Mouse (Mus musculus) heart, postnatal 0 days (tissue): ENCODE results near the gene Snx8. TPM values are rescaled to one million over a fixed set of nuclear protein-coding genes. Genes with fewer than 3 reads are reported as not detected.
A peak's percentile ranks its signal among the peaks of the same experiment; 100 is the strongest.

ENCODE experiments used
- ATAC-seq: fragments of 200-750 bp; cut with Nextera tagmentation; 2 replicates; pipeline ENCODE4 v1.8.0; 2017; ENCODE audit warnings: low read depth, moderate number of reproducible peaks, moderate library complexity; ENCODE audit not compliant: insufficient read depth
- DNase-seq: peaks from one replicate; pipeline ENCODE4 v3.0.0-alpha.2; 2016; ENCODE audit warnings: low spot score
- H3K27ac ChIP-seq: fragments of 300-500 bp; sonication (generic); 2 replicates; pipeline ENCODE4 v1.5.1; 2014; ENCODE audit warnings: low read depth, mild to moderate bottlenecking
- H3K27me3 ChIP-seq: fragments of 300-500 bp; sonication (generic); 2 replicates; pipeline ENCODE4 v1.6.1; 2014; ENCODE audit warnings: low read length, mixed read lengths; ENCODE audit not compliant: control insufficient read depth, insufficient read depth
- H3K36me3 ChIP-seq: fragments of 300-500 bp; sonication (generic); replicated peaks from 2 replicates; pipeline ENCODE4 v1.6.1; 2014; ENCODE audit warnings: low read length, mixed read lengths; ENCODE audit not compliant: control insufficient read depth, insufficient read depth
- H3K4me1 ChIP-seq: fragments of 300-500 bp; sonication (generic); 2 replicates; pipeline ENCODE4 v1.6.1; 2014; ENCODE audit warnings: antibody characterized with exemption; ENCODE audit not compliant: control insufficient read depth, insufficient read depth
- H3K4me2 ChIP-seq: fragments of 300-500 bp; sonication (generic); 2 replicates; pipeline ENCODE4 v1.6.1; 2014; ENCODE audit warnings: low read depth, mild to moderate bottlenecking, low read length, moderate library complexity
- H3K4me3 ChIP-seq: fragments of 300-500 bp; sonication (generic); 2 replicates; pipeline ENCODE4 v1.5.1; 2014; ENCODE audit warnings: low read depth, low read length
- H3K9ac ChIP-seq: fragments of 300-500 bp; sonication (generic); replicated peaks from 2 replicates; pipeline ENCODE4 v1.6.1; 2014; ENCODE audit warnings: low read depth, low read length, mixed read lengths
- H3K9me3 ChIP-seq: fragments of 300-500 bp; sonication (generic); replicated peaks from 2 replicates; pipeline ENCODE4 v1.6.1; 2016; ENCODE audit warnings: low read length; ENCODE audit not compliant: control insufficient read depth
- CTCF ChIP-seq: IDR thresholded peaks from 2 replicates; pipeline ENCODE4 v1.5.1; 2016; ENCODE audit warnings: antibody characterized with exemption, control low read depth, low read depth
- EP300 ChIP-seq: IDR thresholded peaks from 2 replicates; pipeline ENCODE4 v1.6.1; 2016; ENCODE audit warnings: antibody characterized with exemption, low read depth
- WGBS: fragments of 180-500 bp; shearing (Covaris S2); extraction: QIAGEN DNeasy Blood & Tissue Kit; methylation state at CpG from one replicate; pipeline ENCODE4 v1.1.7; 2014; 5-methylcytosine and 5-hydroxymethylcytosine counted together
- polyA plus RNA-seq: library from polyadenylated mRNA; unstranded; fragments of >200 nt; fragmentation: Nextera tagmentation; extraction: Ambion mirVana; gene quantifications from 2 replicates; pipeline ENCODE4 v1.2.1, GENCODE M21; 2015
- total RNA-seq: library from RNA; depleted of rRNA; stranded (reverse); fragments of >200 nt; gene quantifications from 2 replicates; pipeline ENCODE4 v1.2.3, GENCODE M21; 2014; ENCODE audit warnings: low replicate concordance

The Snx8 gene
- total and polyA plus RNA-seq, 2 experiments from 2014 or later: 13.3 to 24.8 TPM

DNA sequence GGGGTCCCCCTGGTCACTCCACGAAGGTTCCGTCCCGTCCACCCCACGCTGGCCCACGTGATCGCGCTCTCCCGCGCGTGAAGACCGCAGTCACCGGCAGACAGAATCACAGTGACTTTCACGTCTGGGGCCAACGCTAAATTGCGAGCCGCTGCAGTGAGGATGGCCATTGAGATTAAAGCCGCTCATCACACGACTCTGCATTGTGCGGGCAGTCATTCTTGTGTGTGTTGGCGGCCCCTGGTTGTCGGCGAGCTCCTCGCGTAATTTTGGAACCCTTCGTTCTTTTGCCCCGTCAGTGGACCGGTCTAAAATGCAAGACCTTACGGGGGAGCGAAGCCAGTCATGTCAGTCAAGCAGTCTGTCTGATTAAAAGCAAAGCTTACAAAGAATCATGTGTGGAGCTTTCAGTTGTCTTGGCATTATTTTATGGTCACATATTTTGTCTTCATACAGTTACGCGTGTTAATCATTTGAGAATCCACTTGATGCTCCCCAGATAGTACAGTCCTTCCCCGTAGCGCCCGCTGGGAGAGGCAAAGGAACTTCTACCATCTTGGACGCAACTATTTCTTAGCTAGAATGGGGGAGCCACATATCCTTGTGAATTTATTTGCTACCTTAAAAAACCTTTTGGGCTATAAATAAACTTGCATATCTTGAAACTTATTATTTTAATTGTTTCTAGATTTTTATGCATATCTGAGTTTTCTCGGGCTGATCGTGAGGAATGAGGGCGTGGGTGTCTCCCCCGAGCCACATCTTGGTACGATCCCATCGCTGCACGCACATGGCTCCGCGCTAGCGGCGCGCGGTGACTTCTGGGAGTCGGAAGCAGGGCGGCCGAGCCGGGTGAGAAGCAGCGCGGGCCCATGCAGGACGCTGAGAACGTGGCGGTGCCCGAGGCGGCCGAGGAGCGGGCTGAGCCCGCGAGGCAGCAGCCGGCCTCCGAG is 29.7 kb upstream of the Snx8 start, which contains the start of gene Eif3b:
Gene Eif3b (plus strand): TSS at position 840 of the 953 bp plus-strand sequence.
- peak within 1 kb of the TSS; percentile 82 for H3K9ac ChIP-seq
- H3K27ac ChIP-seq: peak within 1 kb of the TSS; percentile 90
- DNase-seq (peak; percentile 95), ATAC-seq (peak; percentile 91)
- WGBS: under 1% methylated on average over 65 of the region's 65 CpGs
- peak within 1 kb of the TSS; percentile 80 for H3K4me3 ChIP-seq
- H3K36me3 ChIP-seq: no peaks in the 10 kb centered on the region
- H3K27me3 ChIP-seq: no peaks in the 10 kb centered on the region
- no peaks in the 10 kb centered on the region for H3K9me3 ChIP-seq
- TF ChIP-seq EP300 (no peak), CTCF (peak; percentile 23; the same call in 1 of the 2 replicates)
- H3K4me1 ChIP-seq: peaks cover 15% of the 10 kb centered on the region
- peak within 1 kb of the TSS; percentile 85 for H3K4me2 ChIP-seq

DNA sequence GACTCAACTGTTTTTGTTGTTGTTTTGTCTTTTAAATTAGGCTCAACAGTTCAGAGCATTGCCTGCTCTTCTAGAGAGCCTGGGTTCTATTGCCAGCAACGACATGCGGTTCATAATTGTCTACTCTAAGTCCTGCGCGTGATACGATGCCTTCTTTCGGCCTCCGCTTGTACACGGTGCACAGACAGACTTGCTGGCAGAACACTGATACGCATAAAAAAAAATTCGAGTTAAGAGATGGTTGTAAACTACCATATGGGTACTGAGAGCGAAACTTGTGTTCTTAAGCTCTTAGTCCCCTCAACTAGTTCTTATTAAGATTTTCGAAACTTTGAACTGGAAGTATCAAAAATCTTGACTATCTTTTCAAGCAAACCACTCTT is 29.0 kb upstream of the Snx8 start:
- WGBS: under 1% methylated on average over 12 of the region's 12 CpGs
- TF ChIP-seq EP300 (no peak), CTCF (no peak)
- H3K9me3 ChIP-seq: no peaks in the 10 kb centered on the region
- peak overlapping the region; percentile 82 for H3K9ac ChIP-seq
- H3K4me2 ChIP-seq: peak overlapping the region; percentile 85
- peak overlapping the region; percentile 90 for H3K27ac ChIP-seq
- H3K4me1 ChIP-seq: peaks cover 15% of the 10 kb centered on the region
- DNase-seq (no peak), ATAC-seq (no peak)
- no peaks in the 10 kb centered on the region for H3K36me3 ChIP-seq
- no peaks in the 10 kb centered on the region for H3K27me3 ChIP-seq
- H3K4me3 ChIP-seq: peak overlapping the region; percentile 80

DNA sequence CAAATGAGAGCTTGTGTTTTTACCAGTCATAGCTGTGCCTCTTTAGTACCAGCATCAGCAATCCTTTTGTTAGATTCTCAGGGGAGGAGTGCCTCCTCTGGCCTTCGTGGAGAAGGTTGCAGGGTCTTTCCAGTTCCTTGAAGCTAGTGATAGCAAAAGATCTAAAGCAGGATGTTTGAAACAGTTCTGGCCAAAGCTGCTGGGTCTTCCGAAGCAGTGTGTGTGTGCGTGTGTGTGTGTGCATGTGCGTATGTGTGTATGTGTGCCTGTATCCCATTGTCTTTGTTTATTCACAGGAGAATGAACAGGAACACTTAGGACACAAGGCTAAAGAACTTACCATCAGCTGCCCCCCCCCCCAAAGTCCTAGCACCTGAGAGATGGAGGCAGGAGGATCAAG is 25.6 kb upstream of the Snx8 start:
- Histone ChIP-seq H3K9ac (no peak overlapping the region), H3K27ac (no peak overlapping the region), H3K27me3 (no peaks in the 10 kb centered on the region), H3K9me3 (no peaks in the 10 kb centered on the region), H3K4me3 (no peak overlapping the region), H3K36me3 (no peaks in the 10 kb centered on the region), H3K4me2 (no peak overlapping the region), H3K4me1 (no peaks in the 10 kb centered on the region)
- no peak for ATAC-seq
- TF ChIP-seq CTCF (no peak), EP300 (no peak)
- no peak for DNase-seq
- 50% methylated on average over 4 of the region's 4 CpGs for WGBS

DNA sequence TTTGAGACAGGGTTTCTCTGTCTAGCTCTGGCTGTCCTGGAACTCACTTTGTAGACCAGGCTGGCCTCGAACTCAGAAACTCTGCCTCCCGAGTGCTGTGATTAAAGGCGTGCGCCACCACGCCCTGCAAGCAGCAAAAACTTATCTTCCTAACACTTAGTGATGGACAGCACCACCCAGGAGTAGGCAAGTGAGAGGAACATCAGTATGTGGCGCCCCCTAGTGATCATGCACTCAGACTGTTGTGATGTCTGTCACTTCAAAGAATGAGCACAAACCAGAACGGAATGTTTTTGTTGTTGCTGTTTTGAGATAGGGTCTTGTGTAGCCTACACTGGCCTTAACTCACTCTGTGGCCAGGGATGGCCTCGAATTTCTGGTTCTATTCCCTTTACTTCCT is 22.3 kb upstream of the Snx8 start:
- no peaks in the 10 kb centered on the region for H3K9me3 ChIP-seq
- H3K36me3 ChIP-seq: no peaks in the 10 kb centered on the region
- H3K4me2 ChIP-seq: no peak overlapping the region
- peak; percentile 60 for TF ChIP-seq CTCF
- TF ChIP-seq EP300: no peak
- no peak for DNase-seq
- H3K27ac ChIP-seq: no peak overlapping the region
- no peaks in the 10 kb centered on the region for H3K4me1 ChIP-seq
- H3K4me3 ChIP-seq: no peak overlapping the region
- no peaks in the 10 kb centered on the region for H3K27me3 ChIP-seq
- 27% methylated on average over 8 of the region's 8 CpGs for whole genome bisulfite sequencing
- ATAC-seq: peak; percentile 49; the same call in 1 of the 2 replicates
- H3K9ac ChIP-seq: no peak overlapping the region

DNA sequence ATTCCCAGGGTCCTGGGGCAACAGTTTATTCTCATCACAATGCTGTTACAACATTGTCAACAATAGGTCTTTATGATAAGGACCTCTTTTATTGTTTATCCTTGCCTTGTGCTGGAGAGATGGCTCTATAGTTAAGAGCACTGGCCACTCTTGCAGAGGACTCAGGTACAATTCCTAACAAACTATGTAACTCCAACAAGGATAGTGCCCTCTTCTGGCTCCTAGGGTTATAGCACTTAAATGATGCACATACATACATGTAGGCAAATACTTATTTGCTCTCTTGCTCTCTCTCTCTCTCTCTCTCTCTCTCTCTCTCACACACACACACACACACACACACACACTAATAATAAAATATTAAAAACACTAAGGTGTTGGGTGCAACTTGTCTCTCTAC is 19.7 kb upstream of the Snx8 start:
- TF ChIP-seq EP300 (no peak), CTCF (no peak)
- H3K4me2 ChIP-seq: no peak overlapping the region
- no peak for ATAC-seq

More for the DNA sequence above, 19.7 kb upstream of the Snx8 start:
- Histone ChIP-seq H3K9me3 (no peaks in the 10 kb centered on the region), H3K4me3 (no peak overlapping the region), H3K27ac (no peak overlapping the region), H3K27me3 (no peaks in the 10 kb centered on the region), H3K4me1 (no peaks in the 10 kb centered on the region), H3K36me3 (no peaks in the 10 kb centered on the region), H3K9ac (no peak overlapping the region)
- no peak for DNase-seq
